Mouse (Mus musculus): Measurements from ENCODE around the gene Zfp619. TPM values are rescaled to one million over a fixed set of nuclear protein-coding genes. Genes with fewer than 3 reads are reported as not detected.
"Not testable (repeated sequence)": the region's sequence is repeated elsewhere in the genome, so short reads cannot be mapped to it uniquely, and the experiment has no call there.

The Zfp619 gene
- total and polyA plus RNA-seq, 2 experiments from 2014 or later = 1.8 to 6.2 TPM

GRCm38 (mm10) chr7:39549336-39549735, 31.8 kb downstream of the Zfp619 start:
- no peak overlapping the region for H3K4me2 ChIP-seq (ENCODE audit: low read depth, low read length, poor library complexity, severe bottlenecking)
- H3K36me3 ChIP-seq (ENCODE audit: insufficient read depth, low read length) = no peaks in the 10 kb centered on the region
- no peaks in the 10 kb centered on the region for H3K27me3 ChIP-seq (ENCODE audit: insufficient read depth, low read length)
- DNase-seq (ENCODE audit: low spot score) (peak; percentile 2), ATAC-seq (ENCODE audit: low FRiP score) (no peak)
- no peak overlapping the region for H3K27ac ChIP-seq (ENCODE audit: low read depth, low read length)
- no peak overlapping the region for H3K9ac ChIP-seq (replicated peaks; ENCODE audit: low read length, poor library complexity, severe bottlenecking)
- WGBS = 75% methylated on average over 2 of the region's 2 CpGs
- H3K4me1 ChIP-seq (ENCODE audit: insufficient read depth, low read length) = no peaks in the 10 kb centered on the region
- TF ChIP-seq CTCF (IDR thresholded peaks at IDR 0.05) = no peak
- no peak overlapping the region for H3K4me3 ChIP-seq (ENCODE audit: low read depth, low read length)
- H3K9me3 ChIP-seq (ENCODE audit: low read length) = no peaks in the 10 kb centered on the region

DNA sequence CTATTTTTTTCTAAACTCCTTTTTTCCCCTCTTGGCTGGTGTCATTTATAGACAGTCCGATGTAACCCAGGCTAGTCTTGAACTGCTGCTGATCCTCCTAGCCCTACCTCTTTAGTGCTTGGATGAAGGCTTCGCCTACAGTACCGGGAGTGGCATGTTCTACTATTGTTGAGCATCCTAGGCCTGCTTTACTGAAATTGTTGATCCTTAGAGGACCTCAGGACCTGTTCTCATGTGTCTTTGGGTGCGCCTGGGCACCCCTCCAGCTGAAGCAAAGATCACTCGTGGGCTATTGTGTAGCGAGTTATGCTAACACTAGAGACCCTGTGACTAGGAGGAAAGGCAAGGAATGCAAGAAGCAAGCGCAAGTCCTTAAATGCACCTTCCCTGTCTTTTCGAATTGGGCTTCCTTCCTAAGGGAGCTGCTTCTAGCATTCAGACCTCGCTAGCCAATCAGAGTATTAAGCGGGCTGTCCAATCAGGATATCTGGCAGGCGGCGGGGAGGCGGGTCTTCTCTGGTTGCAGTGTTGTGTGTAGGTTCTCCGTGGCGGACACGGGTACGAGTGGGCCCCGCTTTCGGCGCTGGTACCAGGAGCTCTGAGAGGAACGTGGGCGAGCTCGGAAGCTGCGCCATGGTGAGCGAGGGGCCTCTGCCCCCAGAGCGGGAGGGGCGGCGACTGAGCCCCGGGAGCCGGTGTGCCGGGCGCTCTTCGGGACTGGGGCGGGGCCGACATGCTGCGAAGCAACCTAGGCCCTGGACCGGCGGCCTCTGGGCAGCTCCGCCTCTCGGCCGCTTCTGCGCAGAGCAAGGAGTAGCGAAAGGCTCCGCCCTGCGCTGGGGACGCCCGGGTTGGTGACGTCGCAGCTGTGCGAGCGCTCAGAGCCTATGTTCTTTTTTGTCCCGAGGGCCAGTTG, 34.7 kb downstream of the Zfp619 start:
- Histone ChIP-seq H3K9ac (replicated peaks; ENCODE audit: low read length, poor library complexity, severe bottlenecking) (peak overlapping the region; percentile 50), H3K9me3 (ENCODE audit: low read length) (no peaks in the 10 kb centered on the region), H3K4me3 (ENCODE audit: low read depth, low read length) (peak overlapping the region; percentile 47), H3K4me2 (ENCODE audit: low read depth, low read length, poor library complexity, severe bottlenecking) (peak overlapping the region; percentile 52), H3K4me1 (ENCODE audit: insufficient read depth, low read length) (no peaks in the 10 kb centered on the region), H3K36me3 (ENCODE audit: insufficient read depth, low read length) (no peaks in the 10 kb centered on the region), H3K27ac (ENCODE audit: low read depth, low read length) (peak overlapping the region; percentile 71), H3K27me3 (ENCODE audit: insufficient read depth, low read length) (no peaks in the 10 kb centered on the region)
- DNase-seq (ENCODE audit: low spot score) (peak; percentile 96), ATAC-seq (ENCODE audit: low FRiP score) (peak; percentile 100)
- TF ChIP-seq CTCF (IDR thresholded peaks at IDR 0.05) = peak; percentile 57
- WGBS = 3% methylated on average over 52 of the region's 52 CpGs

- H3K27me3 ChIP-seq (ENCODE audit: insufficient read depth, low read length) = no peaks in the 10 kb centered on the region
- ATAC-seq (ENCODE audit: low FRiP score) (no peak), DNase-seq (ENCODE audit: low spot score) (no peak)
- H3K4me3 ChIP-seq (ENCODE audit: low read depth, low read length) = peak overlapping the region; percentile 47
- H3K27ac ChIP-seq (ENCODE audit: low read depth, low read length) = no peak overlapping the region
- TF ChIP-seq CTCF (IDR thresholded peaks at IDR 0.05) = no peak
- no peaks in the 10 kb centered on the region for H3K36me3 ChIP-seq (ENCODE audit: insufficient read depth, low read length)
- H3K4me2 ChIP-seq (ENCODE audit: low read depth, low read length, poor library complexity, severe bottlenecking) = peak overlapping the region; percentile 52
- no peaks in the 10 kb centered on the region for H3K4me1 ChIP-seq (ENCODE audit: insufficient read depth, low read length)
- no peak overlapping the region for H3K9ac ChIP-seq (replicated peaks; ENCODE audit: low read length, poor library complexity, severe bottlenecking)
- 13% methylated on average over 5 of the region's 5 CpGs for WGBS
- no peaks in the 10 kb centered on the region for H3K9me3 ChIP-seq (ENCODE audit: low read length)
Observed at GRCm38 (mm10) chr7:39552993-39553392, 35.4 kb downstream of the Zfp619 start.

- Histone ChIP-seq H3K27ac (ENCODE audit: low read depth, low read length) (no peak overlapping the region), H3K4me2 (ENCODE audit: low read depth, low read length, poor library complexity, severe bottlenecking) (no peak overlapping the region), H3K36me3 (ENCODE audit: insufficient read depth, low read length) (no peaks in the 10 kb centered on the region), H3K4me3 (ENCODE audit: low read depth, low read length) (no peak overlapping the region), H3K27me3 (ENCODE audit: insufficient read depth, low read length) (no peaks in the 10 kb centered on the region), H3K9me3 (ENCODE audit: low read length) (no peaks in the 10 kb centered on the region), H3K4me1 (ENCODE audit: insufficient read depth, low read length) (no peaks in the 10 kb centered on the region), H3K9ac (replicated peaks; ENCODE audit: low read length, poor library complexity, severe bottlenecking) (no peak overlapping the region)
- DNase-seq (ENCODE audit: low spot score) (no peak), ATAC-seq (ENCODE audit: low FRiP score) (no peak)
- no peak for TF ChIP-seq CTCF (IDR thresholded peaks at IDR 0.05)
- WGBS = 80% methylated on average over 4 of the region's 4 CpGs
Observed at GRCm38 (mm10) chr7:39553871-39554270, 36.3 kb downstream of the Zfp619 start.

DNA sequence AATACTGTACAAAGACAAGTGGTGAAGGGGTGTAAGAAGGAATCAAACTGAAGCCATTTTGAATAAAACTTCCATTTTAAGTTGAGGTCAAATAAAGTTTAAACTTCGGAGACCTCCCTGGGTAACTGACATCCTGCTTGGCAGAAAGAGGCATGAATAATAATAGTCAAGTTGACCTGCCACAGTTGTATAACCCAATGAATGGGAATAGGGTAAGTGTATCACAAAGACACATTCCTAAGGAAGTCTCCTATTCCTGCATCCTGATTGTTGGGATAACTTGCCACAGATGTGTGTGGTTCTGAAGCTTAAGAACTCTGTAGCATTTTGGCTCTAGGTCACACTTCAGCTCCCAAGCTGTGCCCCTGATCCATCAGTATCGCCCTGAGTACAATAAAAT, 62.5 kb downstream of the Zfp619 start:
- TF ChIP-seq CTCF (IDR thresholded peaks at IDR 0.05) = no peak

GRCm38 (mm10) chr7:39580601-39581000, 63.0 kb downstream of the Zfp619 start:
- ATAC-seq (ENCODE audit: low FRiP score) = no peak
- WGBS = 88% methylated on average over 2 of the region's 2 CpGs
- Histone ChIP-seq H3K9me3 (ENCODE audit: low read length) (no peaks in the 10 kb centered on the region), H3K9ac (replicated peaks; ENCODE audit: low read length, poor library complexity, severe bottlenecking) (no peak overlapping the region), H3K4me2 (ENCODE audit: low read depth, low read length, poor library complexity, severe bottlenecking) (no peak overlapping the region), H3K27me3 (ENCODE audit: insufficient read depth, low read length) (no peaks in the 10 kb centered on the region), H3K27ac (ENCODE audit: low read depth, low read length) (no peak overlapping the region), H3K4me1 (ENCODE audit: insufficient read depth, low read length) (no peaks in the 10 kb centered on the region), H3K4me3 (ENCODE audit: low read depth, low read length) (no peak overlapping the region), H3K36me3 (ENCODE audit: insufficient read depth, low read length) (no peaks in the 10 kb centered on the region)
- no peak for DNase-seq (ENCODE audit: low spot score)
- TF ChIP-seq CTCF (IDR thresholded peaks at IDR 0.05) = no peak

More for the DNA sequence above, 62.5 kb downstream of the Zfp619 start:
- ATAC-seq (ENCODE audit: low FRiP score) (no peak), DNase-seq (ENCODE audit: low spot score) (no peak)
- H3K9ac ChIP-seq (replicated peaks; ENCODE audit: low read length, poor library complexity, severe bottlenecking) = no peak overlapping the region
- no peak overlapping the region for H3K27ac ChIP-seq (ENCODE audit: low read depth, low read length)
- H3K4me3 ChIP-seq (ENCODE audit: low read depth, low read length) = no peak overlapping the region
- H3K4me2 ChIP-seq (ENCODE audit: low read depth, low read length, poor library complexity, severe bottlenecking) = no peak overlapping the region
- no peaks in the 10 kb centered on the region for H3K27me3 ChIP-seq (ENCODE audit: insufficient read depth, low read length)
- H3K36me3 ChIP-seq (ENCODE audit: insufficient read depth, low read length) = no peaks in the 10 kb centered on the region
- H3K4me1 ChIP-seq (ENCODE audit: insufficient read depth, low read length) = no peaks in the 10 kb centered on the region
- 68% methylated on average over 2 of the region's 2 CpGs for WGBS
- no peaks in the 10 kb centered on the region for H3K9me3 ChIP-seq (ENCODE audit: low read length)

- ATAC-seq (ENCODE audit: low FRiP score) = not testable (repeated sequence)
- 48% methylated on average over 6 of the region's 6 CpGs for WGBS
Observed at GRCm38 (mm10) chr7:39586834-39587233, 69.3 kb downstream of the Zfp619 start.

More at GRCm38 (mm10) chr7:39586834-39587233, 69.3 kb downstream of the Zfp619 start:
- not testable (repeated sequence) for H3K36me3 ChIP-seq (ENCODE audit: insufficient read depth, low read length); H3K27ac ChIP-seq (ENCODE audit: low read depth, low read length); H3K9me3 ChIP-seq (ENCODE audit: low read length); DNase-seq (ENCODE audit: low spot score); H3K4me3 ChIP-seq (ENCODE audit: low read depth, low read length); H3K27me3 ChIP-seq (ENCODE audit: insufficient read depth, low read length); H3K4me1 ChIP-seq (ENCODE audit: insufficient read depth, low read length); H3K4me2 ChIP-seq (ENCODE audit: low read depth, low read length, poor library complexity, severe bottlenecking); H3K9ac ChIP-seq (replicated peaks; ENCODE audit: low read length, poor library complexity, severe bottlenecking)
